Mouse (Mus musculus) telencephalon, adult 2 months (tissue): ENCODE measurements around the gene Bcar1.

Source experiments
- DNase-seq: peaks from one replicate; pipeline ENCODE4 v3.0.0-alpha.2; 2011; ENCODE audit warnings: low read depth, low spot score

Bcar1 gene

DNA sequence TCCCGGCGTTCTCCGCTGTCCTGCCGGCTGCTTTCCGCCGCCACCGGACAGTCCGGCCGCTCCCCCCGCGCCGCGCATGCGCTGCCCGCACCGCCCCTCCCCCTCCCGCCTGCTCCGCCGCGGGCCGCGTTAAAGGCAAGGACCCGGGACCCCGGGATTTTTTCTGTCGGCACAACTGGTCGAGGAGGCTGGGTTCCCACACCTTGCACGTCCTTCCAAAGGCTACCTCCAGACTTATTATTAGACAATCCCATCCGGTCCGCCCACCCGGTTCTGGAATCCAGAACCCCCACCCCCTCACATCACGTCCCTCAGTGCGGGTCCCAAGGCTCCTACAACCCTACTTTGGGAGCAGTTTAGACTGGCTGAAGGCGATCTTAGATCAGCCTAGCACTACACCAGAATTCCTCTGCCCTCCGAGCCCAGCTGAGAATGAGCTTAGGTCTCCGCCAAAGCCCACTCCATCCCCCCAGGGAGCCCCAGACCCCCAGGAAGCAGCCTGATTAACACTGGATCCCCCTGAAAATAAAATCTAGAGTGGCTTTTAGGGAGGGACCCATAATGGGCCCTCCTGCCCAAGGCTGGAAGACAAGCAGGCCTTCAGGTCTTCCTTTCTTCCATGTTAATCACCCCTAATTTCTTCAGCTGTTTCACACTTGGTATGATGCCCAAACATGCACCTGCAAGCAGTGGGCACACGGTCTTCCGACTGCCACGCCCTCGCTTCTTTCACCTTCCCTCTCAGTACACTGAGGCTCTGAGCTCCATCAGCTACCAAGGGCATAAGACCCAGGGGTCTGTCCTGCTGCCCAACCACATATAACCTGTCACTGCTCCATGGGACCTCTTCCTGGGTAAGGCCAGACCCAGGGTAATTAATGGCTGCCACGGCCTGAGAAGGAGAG is at the start of gene Bcar1:
Gene Bcar1 (minus strand): TSS at position 18 of the 905 bp plus-strand sequence.
- DNase-seq = no peak

DNA sequence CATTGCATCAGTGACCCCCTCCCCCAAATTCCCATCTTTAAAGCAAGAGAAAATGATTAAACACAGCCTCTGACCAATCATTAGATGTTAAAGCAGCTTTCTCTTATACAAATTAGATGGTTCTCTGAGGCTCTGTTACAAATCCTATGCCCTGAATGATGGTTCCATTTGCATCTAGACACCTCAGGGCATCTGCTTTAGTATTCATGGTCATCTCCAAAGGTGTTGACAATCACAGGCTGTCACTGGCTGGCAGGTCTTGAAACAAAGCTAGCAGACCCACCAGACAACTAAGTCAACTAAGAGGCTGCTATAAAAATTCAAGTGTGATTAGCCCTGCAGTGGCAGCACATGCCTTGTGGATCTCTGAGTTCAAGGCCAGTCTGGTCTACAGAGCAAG is 46.0 kb upstream of the Bcar1 start:
- no peak for DNase-seq

DNA sequence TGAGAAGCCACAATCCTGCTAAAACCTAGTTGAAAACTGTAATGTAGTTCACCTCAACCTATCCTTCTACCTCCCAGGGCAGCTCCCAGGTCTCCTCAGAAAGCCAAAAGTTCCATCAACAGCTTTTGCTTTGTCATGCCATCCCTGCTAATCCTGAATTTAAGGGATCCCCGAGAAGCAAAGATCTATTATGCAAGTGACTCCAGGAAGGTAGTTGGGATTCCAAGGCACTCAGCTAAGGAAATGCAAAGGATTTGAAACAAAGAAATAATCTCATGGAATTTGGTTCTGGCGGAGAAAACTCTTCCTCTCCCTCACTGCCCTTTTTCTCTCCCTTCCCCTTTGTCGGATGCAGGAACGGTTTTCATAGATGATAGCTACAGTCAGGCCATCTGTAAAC is 45.6 kb upstream of the Bcar1 start:
- no peak for DNase-seq

DNA sequence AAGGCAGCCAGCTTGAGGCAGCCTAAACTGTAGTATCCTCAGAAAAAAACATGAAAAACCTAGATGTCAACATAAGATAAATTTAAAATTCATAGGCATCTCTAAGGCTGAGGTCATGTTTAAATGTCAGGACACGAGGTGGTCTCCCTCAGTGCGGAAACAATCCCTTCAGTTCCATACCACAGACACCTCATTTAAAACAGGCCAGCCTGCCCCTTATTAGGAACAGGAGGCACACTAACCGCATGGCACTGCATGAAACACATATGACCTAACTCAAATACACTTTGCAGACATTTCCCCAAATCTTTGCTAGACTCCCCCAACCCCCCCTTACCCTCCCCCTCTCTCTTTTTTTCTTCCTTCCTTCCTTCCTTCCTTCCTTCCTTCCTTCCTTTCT is 44.9 kb upstream of the Bcar1 start:
- no peak for DNase-seq

DNA sequence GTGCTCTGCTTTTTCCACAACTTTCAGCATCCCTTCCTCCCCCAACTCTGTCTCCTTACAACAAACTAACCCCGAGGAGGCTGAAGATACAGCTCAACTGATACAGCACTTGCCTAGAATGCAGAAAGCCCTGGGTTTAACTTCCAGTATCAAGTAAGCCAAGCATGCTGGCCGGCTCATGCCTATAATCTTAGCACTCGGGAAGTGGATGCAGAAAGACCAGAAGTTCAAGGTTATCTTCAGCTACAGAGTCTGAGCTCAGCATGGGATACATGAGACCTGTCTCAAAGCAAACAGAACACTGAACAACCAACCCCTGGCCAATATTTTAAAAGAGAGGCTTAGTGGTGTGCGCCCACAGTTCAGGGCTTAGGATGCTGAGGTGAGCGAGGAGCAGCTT is 44.5 kb upstream of the Bcar1 start:
- DNase-seq = no peak

DNA sequence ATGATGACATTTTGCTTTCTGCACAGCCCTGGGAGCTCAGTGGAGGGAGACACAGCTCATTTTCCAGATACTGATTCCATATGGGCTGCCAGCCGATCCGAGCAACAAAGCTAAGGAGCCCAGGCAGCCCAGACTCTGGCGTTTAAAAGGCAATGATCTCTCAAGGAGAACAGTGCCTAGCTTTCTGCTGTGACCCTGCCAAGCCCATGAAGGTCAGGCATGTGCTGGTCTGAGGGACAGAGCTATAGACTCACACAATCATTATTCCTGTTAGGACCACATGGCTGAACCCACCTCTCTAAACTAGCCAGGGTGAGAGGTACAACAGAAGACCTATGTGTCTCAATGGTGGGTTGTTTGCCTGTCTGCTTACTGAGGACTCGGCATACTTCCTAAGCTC is 44.1 kb upstream of the Bcar1 start:
- no peak for DNase-seq

DNA sequence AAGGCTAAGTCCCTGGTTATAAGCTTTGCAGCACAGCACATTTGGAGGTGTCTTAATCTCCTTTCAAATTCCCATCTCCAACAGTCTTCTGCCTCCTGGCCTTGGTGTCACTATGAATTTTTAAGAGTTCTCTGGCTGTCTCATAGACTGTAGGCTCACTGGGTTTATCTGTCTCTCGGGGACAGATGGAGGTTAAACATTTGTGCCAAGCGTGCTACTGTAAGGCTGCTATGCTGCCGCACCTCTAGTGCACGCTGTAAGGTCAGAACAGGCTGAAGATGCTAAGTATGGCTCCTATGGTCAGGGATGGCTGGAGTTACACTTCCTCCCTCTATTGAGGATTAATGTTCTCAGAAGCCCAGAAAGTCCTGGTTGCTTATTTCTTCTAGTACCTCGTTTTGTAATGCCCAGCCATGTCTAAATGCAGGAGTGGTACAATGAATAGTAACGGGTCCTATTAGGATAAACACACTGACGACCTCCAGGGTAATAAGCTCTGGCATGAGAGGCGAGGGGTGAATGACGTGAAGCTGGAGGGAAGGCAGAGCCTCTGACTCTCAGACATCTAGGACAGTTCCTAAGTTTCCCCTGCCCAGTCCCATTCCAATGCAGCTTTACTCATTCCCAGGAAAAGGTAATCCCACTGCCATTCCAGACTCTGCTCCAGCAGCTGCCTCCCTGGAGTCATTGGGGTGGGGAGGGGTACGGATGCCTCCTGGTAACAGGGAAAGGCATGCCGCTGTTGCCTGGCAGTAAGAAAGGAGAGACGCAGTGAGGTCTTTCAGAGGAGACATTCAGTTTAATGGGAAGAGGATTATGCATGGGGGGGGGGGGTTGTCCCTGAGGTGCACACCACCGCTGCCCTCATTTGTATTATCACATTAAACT is 43.3 kb upstream of the Bcar1 start:
- no peak for DNase-seq

DNA sequence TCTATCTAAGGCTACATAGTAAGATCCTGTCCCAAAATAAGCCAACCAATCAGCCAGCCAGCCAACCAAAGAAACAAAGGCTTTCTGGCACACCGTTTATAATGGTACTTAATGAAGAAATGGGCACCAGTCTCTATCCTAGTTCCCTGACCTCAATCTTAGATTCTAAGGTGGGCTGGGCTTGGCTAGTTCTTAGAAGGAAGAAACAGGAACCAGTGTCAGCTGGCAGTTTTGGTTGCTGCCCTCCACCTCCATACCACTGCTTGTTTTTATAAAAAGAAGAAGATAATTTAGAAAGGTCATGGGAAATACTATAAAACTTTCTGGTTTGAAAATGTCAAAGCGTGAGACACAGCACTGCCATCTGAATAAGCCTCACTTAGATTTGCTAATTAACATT is 42.5 kb upstream of the Bcar1 start:
- DNase-seq = no peak

DNA sequence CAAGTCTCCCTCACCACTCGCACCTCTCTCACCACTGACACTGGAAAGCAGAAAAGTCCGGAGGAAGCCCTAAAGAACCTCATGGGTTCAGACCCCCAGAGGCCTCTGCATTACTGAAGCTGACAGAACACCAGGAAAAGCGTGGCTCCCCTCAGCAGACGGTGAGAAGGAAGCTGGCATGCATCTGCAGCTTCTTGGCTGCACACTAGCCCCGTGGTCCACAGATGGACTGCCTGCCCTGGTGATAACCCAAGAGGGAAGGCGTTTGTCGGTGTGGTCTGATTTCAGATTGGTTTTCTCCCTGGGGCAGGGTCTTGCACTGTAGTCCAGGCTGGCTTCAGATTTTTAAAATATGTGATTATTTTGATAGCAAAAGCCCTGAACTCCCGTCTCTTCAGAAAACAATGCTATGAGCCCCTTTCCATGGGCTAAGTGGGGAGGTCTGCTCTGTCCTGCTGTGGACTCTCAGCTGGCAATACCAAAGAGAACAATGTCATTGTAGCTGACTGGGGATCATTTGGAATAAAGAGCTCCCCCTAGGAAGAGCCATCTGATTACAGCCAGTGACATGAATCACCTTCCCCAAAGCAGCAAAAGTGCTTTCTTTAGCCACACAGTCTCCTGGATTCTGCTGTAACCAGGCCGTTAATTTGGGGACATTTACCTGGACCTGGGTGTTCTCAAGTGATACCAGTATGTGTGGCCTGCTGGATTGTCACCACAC is 39.2 kb upstream of the Bcar1 start:
- no peak for DNase-seq

DNA sequence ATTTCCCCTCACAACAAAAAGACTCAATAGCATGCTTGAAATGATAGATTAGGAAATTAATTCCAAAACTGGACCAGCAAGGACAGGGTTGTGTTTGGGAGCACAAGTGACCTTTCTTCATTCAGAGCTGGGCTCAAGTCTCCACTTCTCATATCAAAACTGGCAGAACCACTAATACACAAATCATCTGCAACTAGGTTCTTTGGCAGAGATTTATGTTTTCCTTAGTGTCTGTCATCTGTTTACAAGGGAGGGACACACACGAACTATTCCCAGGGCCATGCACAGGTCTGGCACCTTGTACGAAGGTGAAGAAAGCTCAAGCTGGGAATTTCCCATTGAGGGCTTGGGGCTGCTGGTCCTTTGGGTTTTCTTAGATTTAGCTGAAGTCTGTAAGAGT is 38.6 kb upstream of the Bcar1 start:
- no peak for DNase-seq

DNA sequence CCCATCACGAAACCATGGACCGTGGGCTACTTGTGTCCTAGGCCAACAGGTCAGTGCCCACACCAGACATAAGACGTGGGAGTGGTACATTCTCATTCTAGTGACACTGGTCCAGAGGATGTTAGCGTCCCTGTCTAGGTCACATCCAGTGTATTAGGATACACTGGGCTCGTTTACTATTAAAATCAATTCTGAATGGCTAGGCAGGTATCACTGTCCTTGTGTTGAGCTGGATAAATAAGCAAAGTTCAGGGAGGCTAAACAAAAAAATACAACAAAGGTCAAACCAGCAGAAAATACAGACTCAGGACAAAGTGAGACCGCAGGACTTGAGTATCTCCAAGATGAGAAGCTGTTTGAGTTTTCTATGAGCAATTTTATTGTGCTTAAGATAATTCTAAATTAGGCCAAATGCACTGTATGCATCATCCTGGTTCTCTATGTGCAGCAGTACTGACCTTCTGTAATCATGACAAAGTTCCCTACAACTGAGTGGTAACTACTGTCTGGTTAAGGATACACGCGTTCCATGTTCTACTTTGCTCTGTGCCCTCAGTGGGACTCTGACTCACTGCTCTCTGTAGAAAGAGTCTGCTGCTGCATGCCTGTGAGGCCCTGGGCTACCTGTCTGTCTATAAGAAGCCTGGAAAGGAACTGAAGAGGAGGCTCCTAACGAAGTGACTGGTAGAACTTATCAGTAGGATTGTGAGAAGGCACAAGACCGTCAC is 37.3 kb upstream of the Bcar1 start:
- no peak for DNase-seq

DNA sequence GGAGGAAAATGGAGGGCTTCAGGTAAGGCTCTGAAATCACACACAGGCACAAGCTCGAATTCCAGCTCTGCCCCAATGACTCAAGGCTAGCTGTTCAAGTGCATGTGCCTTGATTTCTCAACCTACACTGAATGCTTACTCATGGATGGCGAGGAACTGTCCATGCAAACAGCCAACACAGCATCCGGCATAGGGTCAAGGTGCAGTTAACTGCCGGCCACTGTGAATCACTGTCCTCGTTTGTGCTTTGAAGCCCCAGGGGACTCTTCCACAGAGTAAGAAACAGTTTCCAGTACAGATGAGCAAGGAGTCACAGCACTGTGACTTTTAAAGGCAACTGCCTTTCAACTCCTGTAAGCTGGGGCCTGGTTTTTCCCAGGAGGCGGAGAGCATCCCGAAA is 36.1 kb upstream of the Bcar1 start:
- no peak for DNase-seq

DNA sequence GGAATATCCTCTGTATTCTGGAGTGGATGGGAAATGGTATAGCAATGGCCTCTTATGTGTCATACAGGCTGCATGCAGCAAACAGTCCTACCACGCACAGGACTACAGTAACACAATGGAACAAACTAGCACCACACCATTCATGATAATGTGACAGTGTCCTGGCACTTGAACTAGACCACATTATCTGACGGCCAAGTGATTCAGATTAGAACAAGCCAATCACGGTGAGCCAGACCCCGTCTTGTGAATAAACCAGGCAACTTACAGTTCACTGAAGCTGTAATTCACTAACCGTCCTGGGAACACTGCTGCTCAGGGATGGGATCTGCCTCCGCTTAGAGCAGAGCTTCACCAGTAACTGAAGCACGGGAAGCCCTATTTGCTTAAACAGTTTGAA is 35.2 kb upstream of the Bcar1 start:
- DNase-seq = no peak

DNA sequence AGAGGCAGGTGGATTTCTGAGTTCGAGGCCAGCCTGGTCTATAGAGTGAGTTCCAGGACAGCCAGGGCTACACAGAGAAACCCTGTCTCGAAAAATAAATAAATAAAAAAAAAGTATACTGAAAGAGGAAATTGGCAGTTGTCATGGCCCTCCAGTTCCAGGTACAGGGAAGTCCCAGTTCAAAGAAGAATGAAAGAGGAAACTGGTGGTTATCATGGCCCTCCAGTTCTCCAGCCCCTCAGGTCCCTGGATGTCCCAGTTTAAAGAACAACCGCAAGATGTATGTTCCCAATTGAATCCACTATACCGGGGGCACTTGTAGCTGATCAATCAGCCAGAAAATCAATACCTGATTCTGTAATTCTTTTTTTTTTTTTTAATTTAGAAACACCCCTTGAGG is 32.9 kb upstream of the Bcar1 start:
- no peak for DNase-seq

DNA sequence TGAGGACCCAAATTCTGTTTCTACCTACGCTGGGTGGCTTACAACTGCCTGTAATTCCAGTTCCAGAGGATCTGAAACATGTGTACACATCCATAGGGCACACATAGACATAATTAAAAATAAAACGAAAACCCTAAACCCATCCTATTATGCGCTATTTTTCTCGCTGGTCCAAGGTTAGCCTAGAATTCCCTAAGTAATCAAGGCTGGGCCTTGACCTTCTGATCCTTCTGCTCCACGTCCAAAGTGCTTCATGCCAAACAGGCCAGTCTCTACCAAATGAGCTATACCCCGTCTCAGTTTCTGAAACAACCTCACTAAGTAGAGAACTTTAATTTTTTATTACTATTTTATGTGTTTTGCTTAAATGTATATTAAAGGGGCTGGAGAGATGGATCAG is 32.2 kb upstream of the Bcar1 start:
- DNase-seq = no peak

DNA sequence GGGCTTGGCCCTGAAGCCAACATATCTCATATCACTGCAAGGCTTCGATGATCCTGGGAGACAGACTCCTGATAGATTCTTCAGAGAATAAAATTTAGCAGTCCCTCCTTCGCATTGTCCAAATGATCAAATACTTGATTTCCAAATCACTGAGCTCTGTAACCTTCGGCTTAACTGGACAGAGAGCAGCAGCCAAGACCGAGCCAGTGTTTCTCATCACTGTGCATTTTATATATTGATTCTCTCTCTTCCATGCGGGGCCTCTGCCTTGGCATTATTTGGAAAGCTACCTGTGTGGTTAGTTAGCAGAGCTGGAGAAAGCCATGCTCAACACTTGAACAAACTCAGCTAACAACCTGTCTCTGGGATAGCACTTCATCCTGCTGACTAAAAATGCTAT is 29.9 kb upstream of the Bcar1 start:
- no peak for DNase-seq

DNA sequence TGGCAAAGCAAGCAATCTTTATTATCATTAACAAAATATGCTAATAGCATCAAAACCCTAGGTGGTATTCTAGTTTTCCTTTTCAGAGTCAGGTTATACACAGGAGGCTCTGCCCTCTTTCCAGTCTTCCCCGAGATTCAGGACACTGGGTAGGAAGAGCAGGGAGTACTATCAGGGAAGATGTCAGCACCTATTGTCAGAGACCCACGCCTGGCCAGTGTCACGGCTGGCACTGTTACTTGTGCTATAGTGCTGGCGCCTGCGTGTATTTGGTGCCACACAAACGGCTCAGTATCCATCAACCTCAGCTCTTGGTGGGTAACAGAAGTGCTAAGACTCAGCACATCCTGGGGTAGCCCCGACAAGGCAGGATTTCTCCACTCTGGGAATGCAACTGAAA is 29.4 kb upstream of the Bcar1 start:
- no peak for DNase-seq

DNA sequence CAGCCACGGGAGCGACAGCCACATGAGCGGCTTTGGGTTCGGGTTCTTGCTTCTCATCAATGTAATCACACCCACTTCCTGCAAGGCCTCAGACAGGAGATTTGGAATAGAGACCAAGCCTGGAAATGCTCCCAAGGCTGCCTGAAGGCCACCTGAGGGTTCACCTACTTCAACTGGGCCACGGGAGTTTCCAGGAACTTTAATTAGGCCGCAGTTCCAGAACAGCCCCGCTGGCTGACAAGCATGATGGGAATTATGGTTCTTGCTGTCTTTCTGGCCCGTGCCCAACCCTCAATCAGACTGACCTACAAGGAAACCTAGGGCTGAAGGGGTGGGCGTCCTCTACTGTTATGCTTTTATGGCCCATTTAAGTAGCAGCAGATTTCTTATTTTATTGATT is 28.5 kb upstream of the Bcar1 start:
- DNase-seq = no peak

DNA sequence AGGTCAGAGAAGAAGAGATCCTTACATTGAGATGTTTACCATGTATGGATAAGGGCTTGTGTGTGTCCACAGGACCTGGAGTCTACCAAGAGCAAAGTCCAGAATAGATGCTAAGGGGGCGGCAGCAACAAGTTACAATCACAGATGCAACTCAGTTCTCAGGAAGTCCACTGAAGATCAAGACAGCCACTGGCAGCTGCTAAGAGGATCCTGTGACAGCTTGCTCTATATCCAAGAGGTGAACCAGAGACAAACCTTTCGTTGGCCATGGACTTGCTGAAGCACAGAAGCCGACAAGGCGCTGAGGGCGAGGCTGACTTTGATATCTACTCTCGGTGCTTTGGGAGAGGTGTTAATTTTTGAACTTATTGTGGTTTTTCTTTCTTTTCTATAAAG is 28.0 kb upstream of the Bcar1 start:
- no peak for DNase-seq

DNA sequence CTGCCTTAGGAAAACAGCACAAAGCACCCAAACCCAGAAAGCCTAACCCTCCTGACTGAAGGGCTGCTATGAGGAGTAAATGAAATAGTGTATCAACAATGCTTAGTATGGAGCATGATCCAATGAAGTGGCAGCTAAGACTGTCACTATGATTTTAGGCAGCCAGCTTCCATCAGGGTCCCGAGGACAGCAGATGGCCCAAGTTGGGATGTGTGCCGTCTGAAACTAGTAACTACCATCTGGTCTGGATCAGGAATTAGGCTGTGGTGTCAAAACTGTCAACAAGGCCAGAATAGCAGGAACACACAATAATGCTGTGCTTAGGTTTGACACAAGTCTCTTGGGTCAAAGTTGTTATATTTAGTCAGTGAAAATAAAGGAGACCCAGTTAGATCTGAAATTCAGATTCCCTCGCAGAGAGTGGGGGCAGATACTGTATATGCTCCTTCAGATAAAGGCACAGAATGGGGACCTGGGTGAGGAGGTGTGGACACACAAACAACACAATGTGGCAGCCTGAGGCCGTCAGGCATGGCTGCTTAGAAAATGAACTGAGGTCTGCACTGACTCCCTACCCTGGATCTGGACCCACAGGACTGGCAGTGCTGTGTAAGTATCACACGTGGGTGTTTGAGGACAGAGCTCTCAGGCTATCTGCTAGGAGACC is 27.5 kb upstream of the Bcar1 start:
- DNase-seq = no peak
